Mouse (Mus musculus) lung, embryonic 16.5 days (tissue): Measurements from ENCODE around the gene Slc1a2. TPM values are rescaled to one million over a fixed set of nuclear protein-coding genes. Genes with fewer than 3 reads are reported as not detected.

Experiments
- ATAC-seq: fragments of 200-750 bp; cut with Nextera tagmentation; 2 replicates; pipeline ENCODE4 v1.8.0; 2017; ENCODE audit warnings: low read depth, mild to moderate bottlenecking, moderate library complexity
- H3K27ac ChIP-seq: fragments of 300-500 bp; sonication (generic); 2 replicates; pipeline ENCODE4 v1.5.1; 2014; ENCODE audit warnings: mild to moderate bottlenecking, control low read depth, low read length
- H3K27me3 ChIP-seq: fragments of 300-500 bp; sonication (generic); 2 replicates; pipeline ENCODE4 v1.6.1; 2014; ENCODE audit warnings: low read depth, low read length, mixed read lengths; ENCODE audit not compliant: control insufficient read depth, insufficient read depth
- H3K36me3 ChIP-seq: fragments of 300-500 bp; sonication (generic); 2 replicates; pipeline ENCODE4 v1.6.1; 2014; ENCODE audit warnings: low read length; ENCODE audit not compliant: control insufficient read depth, insufficient read depth
- H3K4me1 ChIP-seq: fragments of 300-500 bp; sonication (generic); replicated peaks from 2 replicates; pipeline ENCODE4 v1.6.1; 2014; ENCODE audit warnings: low read length, mixed read lengths; ENCODE audit not compliant: control insufficient read depth, insufficient read depth
- H3K4me2 ChIP-seq: fragments of 300-500 bp; sonication (generic); 2 replicates; pipeline ENCODE4 v1.6.1; 2014; ENCODE audit warnings: low read depth, low read length, control low read depth
- H3K4me3 ChIP-seq: fragments of 300-500 bp; sonication (generic); 2 replicates; pipeline ENCODE4 v1.5.1; 2014; ENCODE audit warnings: mild to moderate bottlenecking, low read length, control low read depth
- H3K9ac ChIP-seq: fragments of 300-500 bp; sonication (generic); 2 replicates; pipeline ENCODE4 v1.6.1; 2014; ENCODE audit warnings: low read length, control low read depth
- H3K9me3 ChIP-seq: fragments of 300-500 bp; sonication (generic); 2 replicates; pipeline ENCODE4 v1.6.1; 2016; ENCODE audit warnings: low read length; ENCODE audit not compliant: control insufficient read depth
- WGBS: fragments of 180-500 bp; shearing (Covaris S2); extraction: QIAGEN DNeasy Blood & Tissue Kit; methylation state at CpG from one replicate; pipeline ENCODE4 v1.1.7; 2014; 5-methylcytosine and 5-hydroxymethylcytosine counted together
- polyA plus RNA-seq: library from polyadenylated mRNA; unstranded; fragments of >200 nt; fragmentation: Nextera tagmentation; extraction: Ambion mirVana; gene quantifications from 2 replicates; pipeline ENCODE4 v1.2.1, GENCODE M21; 2015

Gene Slc1a2
- polyA plus RNA-seq, 1 experiment from 2014 or later: 0.19 TPM

DNA sequence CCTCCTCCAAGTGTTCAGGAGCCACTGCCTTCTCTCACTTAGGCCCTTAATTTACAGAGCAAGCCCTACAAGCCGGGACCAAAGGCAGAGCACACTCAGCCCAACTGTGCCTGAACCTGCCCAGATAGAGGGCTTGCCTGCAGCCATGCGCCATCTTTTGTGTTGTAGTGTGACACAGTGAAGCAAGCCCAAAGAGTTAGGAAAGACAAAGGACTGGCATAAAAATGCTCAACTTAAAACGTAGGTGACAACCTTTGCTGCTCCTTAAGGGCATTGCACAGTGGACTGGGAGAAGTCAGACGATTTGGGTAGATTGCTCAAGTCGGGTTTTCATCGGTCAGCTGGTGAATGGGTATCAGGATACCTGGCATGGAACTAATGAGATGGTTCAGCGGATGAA, 41.5 kb downstream of the Slc1a2 start:
- 87% methylated on average over 7 of the region's 7 CpGs for WGBS
- no peak overlapping the region for H3K27ac ChIP-seq
- no peaks in the 10 kb centered on the region for H3K4me1 ChIP-seq
- no peak overlapping the region for H3K4me3 ChIP-seq
- no peaks in the 10 kb centered on the region for H3K27me3 ChIP-seq
- H3K36me3 ChIP-seq: no peaks in the 10 kb centered on the region
- no peaks in the 10 kb centered on the region for H3K9me3 ChIP-seq
- ATAC-seq: no peak
- no peak overlapping the region for H3K4me2 ChIP-seq
- no peak overlapping the region for H3K9ac ChIP-seq

DNA sequence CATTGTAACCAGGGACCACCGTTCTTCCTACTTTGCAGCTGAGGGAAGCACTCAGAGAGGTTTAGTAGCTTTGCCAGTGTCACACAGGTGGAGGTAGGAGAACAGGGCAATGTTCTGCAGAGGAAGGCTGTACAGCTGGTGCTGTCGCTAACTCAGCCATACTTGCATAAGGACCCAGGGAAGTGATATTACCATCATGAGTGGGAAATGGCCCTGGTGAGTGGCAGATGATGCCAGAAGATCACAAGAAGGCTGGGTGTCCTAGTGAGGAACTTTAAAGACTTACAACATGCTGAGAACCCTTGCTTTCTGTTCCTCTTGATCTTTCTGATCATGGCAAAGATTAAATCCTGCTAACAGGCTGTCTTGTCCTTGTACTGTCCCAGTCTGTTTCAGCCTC, 42.2 kb downstream of the Slc1a2 start:
- no peak for ATAC-seq
- H3K36me3 ChIP-seq: no peaks in the 10 kb centered on the region
- no peak overlapping the region for H3K4me3 ChIP-seq
- H3K4me2 ChIP-seq: no peak overlapping the region
- no peak overlapping the region for H3K27ac ChIP-seq
- 94% methylated on average over 2 of the region's 2 CpGs for WGBS
- H3K9ac ChIP-seq: no peak overlapping the region
- H3K27me3 ChIP-seq: no peaks in the 10 kb centered on the region
- H3K9me3 ChIP-seq: no peaks in the 10 kb centered on the region
- no peaks in the 10 kb centered on the region for H3K4me1 ChIP-seq

DNA sequence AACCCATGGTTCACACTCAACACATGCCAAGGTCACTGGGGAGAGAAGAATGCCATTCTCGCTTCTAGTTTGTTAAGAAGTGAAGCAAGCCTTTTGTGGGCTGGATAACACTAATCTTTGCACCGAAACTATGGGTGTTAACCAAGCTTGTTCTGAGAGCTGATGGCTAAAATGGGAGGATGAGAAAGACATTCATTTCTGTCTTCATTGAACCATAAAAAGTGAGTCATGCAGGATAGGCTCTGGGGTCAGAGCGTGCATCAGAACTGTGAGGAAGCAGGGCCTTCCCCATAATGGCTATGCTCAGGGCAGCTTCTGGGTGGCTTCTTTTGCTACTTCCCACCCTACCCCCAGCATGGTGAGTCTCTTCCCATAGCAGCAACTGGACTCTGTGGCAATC, 42.9 kb downstream of the Slc1a2 start:
- Histone ChIP-seq H3K27ac (no peak overlapping the region), H3K36me3 (no peaks in the 10 kb centered on the region), H3K9ac (no peak overlapping the region), H3K27me3 (no peaks in the 10 kb centered on the region), H3K9me3 (no peaks in the 10 kb centered on the region), H3K4me2 (no peak overlapping the region), H3K4me1 (no peaks in the 10 kb centered on the region), H3K4me3 (no peak overlapping the region)
- ATAC-seq: no peak
- WGBS: 85% methylated on average over 3 of the region's 3 CpGs

DNA sequence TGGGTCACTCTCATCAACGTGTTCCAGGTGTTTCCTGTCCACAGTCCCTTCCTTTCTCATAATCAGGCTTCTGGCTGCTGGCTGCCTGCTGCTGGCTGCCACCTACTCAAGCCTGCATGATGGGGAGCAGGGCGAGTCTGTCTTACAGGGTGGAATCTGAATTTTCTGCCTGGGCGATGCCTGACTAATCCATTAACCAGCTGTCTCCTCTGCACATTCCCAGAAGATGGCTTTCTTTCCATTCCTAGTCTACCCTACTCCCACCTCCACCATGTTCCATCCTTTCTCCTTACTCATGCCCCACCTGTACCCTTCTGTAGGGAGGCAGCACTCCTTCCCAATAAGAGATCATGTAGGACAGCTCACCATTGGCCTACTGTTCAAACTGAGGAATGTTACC, 45.1 kb downstream of the Slc1a2 start:
- no peak overlapping the region for H3K4me2 ChIP-seq
- no peaks in the 10 kb centered on the region for H3K27me3 ChIP-seq
- H3K4me3 ChIP-seq: no peak overlapping the region
- 52% methylated on average over 3 of the region's 3 CpGs for WGBS
- no peaks in the 10 kb centered on the region for H3K4me1 ChIP-seq
- ATAC-seq: no peak
- H3K9me3 ChIP-seq: no peaks in the 10 kb centered on the region
- no peaks in the 10 kb centered on the region for H3K36me3 ChIP-seq
- no peak overlapping the region for H3K9ac ChIP-seq
- no peak overlapping the region for H3K27ac ChIP-seq

DNA sequence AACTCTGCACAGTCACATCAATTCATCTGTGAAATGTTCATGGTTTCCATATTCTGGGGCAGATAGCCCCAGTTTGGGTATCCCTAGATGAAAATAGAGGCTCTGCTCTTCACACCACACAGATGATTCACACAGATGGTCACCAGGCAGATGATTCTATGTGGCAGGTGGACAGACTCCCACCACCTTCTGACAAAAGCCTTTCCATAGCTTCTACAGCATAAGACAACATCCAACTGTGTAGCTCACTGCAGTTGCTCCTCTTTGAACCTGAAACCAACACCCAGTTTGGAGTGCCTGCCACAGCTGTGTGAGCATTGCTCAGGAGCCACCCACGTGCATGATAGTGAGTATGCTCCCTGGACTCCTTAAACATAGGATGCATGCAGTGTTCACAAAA, 46.3 kb downstream of the Slc1a2 start:
- 79% methylated on average over 1 of the region's 1 CpGs for WGBS

DNA sequence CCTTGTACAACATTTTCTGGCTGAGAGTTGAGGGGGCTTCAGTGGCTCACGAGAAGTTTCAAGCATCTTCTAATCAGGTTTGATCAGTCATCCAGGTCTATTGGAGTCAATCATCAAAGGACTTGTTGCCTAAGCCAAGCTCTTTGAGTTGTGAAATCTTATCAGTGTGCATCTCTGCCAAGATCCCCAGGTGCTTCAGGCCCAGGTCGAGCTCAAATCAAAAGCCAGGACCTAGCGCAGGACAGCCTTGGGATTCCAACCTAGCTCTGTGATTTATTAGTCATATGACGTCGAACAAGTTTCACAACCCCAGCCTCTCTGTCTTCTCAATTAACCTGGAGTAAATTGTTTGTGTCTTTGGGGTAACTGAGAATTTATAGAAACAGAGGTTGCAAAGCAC, 53.1 kb downstream of the Slc1a2 start:
- no peak overlapping the region for H3K4me3 ChIP-seq
- no peak overlapping the region for H3K27ac ChIP-seq
- no peaks in the 10 kb centered on the region for H3K36me3 ChIP-seq
- 40% methylated on average over 5 of the region's 5 CpGs for WGBS
- H3K9me3 ChIP-seq: no peaks in the 10 kb centered on the region
- ATAC-seq: no peak
- no peaks in the 10 kb centered on the region for H3K27me3 ChIP-seq
- no peaks in the 10 kb centered on the region for H3K4me1 ChIP-seq
- no peak overlapping the region for H3K4me2 ChIP-seq
- H3K9ac ChIP-seq: no peak overlapping the region

More for the DNA sequence above, 46.3 kb downstream of the Slc1a2 start:
- Histone ChIP-seq H3K9me3 (no peaks in the 10 kb centered on the region), H3K27me3 (no peaks in the 10 kb centered on the region), H3K36me3 (no peaks in the 10 kb centered on the region), H3K4me2 (no peak overlapping the region), H3K4me1 (no peaks in the 10 kb centered on the region), H3K4me3 (no peak overlapping the region), H3K27ac (no peak overlapping the region), H3K9ac (no peak overlapping the region)
- ATAC-seq: no peak

DNA sequence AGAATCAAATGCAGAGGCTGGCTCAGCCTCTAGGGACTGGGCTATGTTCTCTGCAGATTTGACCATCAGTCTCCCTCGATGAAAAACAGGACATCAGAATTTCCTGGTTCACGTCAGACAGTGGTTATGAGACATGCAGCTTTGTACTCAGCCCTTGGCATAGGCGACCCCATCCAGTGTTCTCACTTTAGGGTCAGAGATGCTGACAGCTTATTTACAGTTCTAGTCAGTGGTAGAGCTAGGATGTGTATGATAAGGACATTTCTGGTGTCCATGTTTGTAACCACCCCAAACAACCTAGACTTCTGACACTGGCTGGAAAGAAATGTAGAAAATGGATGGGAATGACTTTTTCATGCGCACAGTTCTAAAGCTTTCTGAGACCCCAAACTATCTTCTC, 53.6 kb downstream of the Slc1a2 start:
- Histone ChIP-seq H3K27me3 (no peaks in the 10 kb centered on the region), H3K4me2 (no peak overlapping the region), H3K9me3 (no peaks in the 10 kb centered on the region), H3K4me1 (no peaks in the 10 kb centered on the region), H3K36me3 (no peaks in the 10 kb centered on the region), H3K4me3 (no peak overlapping the region), H3K27ac (no peak overlapping the region), H3K9ac (no peak overlapping the region)
- ATAC-seq: peak; percentile 77
- WGBS: 35% methylated on average over 4 of the region's 4 CpGs

DNA sequence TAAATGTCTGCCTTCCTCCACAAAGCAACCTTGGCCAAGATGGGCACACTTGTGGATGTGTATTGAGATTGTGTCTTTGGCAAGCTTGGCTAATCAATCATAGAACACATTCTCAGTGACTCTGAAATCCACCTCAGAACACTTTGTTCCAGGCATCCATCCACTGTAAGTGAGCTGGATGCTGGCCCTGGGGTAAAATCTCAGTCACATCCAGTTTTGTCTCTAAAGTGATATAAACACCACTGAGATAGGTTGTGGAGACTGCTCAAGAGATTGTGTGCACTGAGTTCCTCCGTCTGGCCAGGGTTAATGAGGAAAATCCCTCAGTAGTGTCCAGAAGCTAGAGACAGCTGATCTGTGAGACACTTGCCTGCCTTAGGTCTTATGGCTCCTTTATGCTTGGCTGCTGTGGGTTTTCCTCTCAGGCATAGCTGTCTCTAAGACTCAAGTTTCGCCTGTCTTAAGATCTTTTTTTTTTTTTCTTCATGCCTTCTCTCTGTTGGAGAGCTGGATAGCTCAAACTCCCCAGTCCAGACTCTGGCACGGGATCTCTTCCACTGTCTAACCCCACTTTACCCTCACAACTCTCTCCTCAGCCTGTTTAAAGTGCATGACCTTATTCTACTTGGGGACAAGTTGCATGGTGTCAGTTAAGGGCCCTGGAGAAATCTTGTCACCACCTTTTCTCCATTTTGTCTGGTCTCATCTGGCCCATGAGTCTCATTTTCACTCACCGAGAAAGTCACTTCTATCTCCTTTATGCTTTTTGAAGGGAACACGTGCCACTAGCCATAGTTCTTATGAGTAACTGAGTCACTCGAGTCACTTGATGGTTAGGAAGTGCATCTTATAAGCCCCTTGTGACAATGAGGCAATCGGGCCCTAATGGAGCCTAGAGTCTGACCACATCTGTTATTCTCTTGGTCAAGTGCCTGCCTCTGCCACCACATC, 54.5 kb downstream of the Slc1a2 start:
- Histone ChIP-seq H3K27me3 (no peaks in the 10 kb centered on the region), H3K4me1 (no peaks in the 10 kb centered on the region), H3K36me3 (no peaks in the 10 kb centered on the region), H3K4me3 (no peak overlapping the region), H3K9me3 (no peaks in the 10 kb centered on the region), H3K4me2 (no peak overlapping the region), H3K9ac (no peak overlapping the region), H3K27ac (no peak overlapping the region)
- peak; percentile 60 for ATAC-seq
- WGBS: 65% methylated on average over 7 of the region's 7 CpGs

DNA sequence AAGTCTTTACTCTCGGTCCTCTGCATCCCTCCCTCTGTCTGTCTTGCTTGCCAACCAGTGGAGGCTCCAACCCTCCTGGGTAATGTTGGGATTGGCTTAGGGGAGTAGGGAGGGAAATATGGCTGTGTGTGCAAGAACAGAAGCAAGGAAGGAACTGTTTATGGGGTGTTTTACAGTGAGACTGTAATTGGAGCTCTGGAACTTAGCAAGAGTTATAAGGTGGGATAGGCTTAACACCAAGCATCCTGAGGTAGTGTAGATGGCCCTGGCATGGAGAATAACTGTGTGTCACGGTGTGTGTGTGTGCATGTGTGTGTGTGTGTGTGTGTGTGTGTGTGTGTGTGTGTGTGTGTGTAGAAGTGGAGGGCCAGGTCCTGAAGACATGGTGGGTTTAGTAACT, 55.9 kb downstream of the Slc1a2 start:
- H3K9ac ChIP-seq: no peak overlapping the region
- 69% methylated on average over 2 of the region's 2 CpGs for WGBS

More for the DNA sequence above, 55.9 kb downstream of the Slc1a2 start:
- no peak overlapping the region for H3K4me3 ChIP-seq
- H3K27me3 ChIP-seq: no peaks in the 10 kb centered on the region
- H3K4me1 ChIP-seq: no peaks in the 10 kb centered on the region
- H3K4me2 ChIP-seq: no peak overlapping the region
- ATAC-seq: no peak
- no peaks in the 10 kb centered on the region for H3K9me3 ChIP-seq
- H3K27ac ChIP-seq: no peak overlapping the region
- H3K36me3 ChIP-seq: no peaks in the 10 kb centered on the region
